Mouse (Mus musculus): ENCODE measurements at regions not wholly inside any gene's neighbourhood (a gene's known extent, or its start where the extent isn't known, plus 50 kb on each side); places are given as distances from the start of the nearest gene placed in this dataset.

DNA sequence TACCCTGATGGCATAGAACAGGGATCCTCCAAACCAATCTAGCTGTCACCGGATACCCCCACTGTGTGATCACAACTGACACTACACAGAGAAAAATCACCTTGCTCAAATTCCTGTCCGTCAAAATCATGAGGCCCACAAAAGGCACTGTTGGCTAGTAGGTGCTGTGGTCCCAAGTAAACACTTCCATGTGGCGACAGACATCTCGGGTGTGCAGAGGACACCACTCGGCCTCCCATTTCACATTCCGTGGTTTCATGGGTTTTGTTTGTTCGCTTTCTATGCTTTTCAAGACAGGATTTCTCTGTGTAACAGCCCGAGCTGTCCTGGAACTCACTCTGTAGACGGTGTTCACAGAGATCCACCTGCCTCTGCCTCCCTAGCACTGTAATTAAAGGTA is 162.2 kb downstream of the Tmx1 start:
- no peaks in the 10 kb centered on the region for H3K9me3 ChIP-seq (replicated peaks; ENCODE audit: control insufficient read depth, low read length)
- no peaks in the 10 kb centered on the region for H3K36me3 ChIP-seq (ENCODE audit: control insufficient read depth, insufficient read depth)
- H3K4me3 ChIP-seq (ENCODE audit: low read depth, low read length): no peak overlapping the region
- H3K4me1 ChIP-seq (ENCODE audit: control insufficient read depth, low read depth, low read length): no peaks in the 10 kb centered on the region
- no peaks in the 10 kb centered on the region for H3K27me3 ChIP-seq (ENCODE audit: control insufficient read depth, insufficient read depth, low read depth, low read length)
- ATAC-seq (ENCODE audit: low read depth): no peak
- no peak overlapping the region for H3K27ac ChIP-seq (ENCODE audit: low read length)
- WGBS (ENCODE audit: insufficient replicate concordance): 64% methylated on average over 9 of the region's 9 CpGs
- H3K4me2 ChIP-seq (ENCODE audit: low read depth, low read length): no peak overlapping the region
- H3K9ac ChIP-seq (ENCODE audit: low read depth, low read length): no peak overlapping the region

DNA sequence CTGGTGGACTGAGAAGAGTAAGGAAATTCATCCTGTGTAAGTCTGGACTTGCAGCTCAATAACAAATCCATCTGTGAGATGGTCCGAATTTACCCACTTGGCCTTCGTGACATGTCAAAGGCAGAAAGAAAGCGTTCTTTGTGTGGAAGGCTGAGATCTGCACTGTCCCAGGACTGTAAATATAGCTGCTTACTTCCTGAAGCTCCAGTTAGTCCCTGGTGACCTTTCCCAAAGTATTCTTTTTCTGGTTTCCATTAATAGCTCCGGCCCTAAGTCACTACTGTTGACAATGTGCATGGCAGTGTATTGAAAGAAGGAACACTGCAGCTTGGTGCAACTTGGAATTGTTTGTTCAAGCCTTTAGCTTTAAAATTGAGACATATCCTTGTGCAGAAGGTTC is 163.2 kb downstream of the Tmx1 start:
- no peaks in the 10 kb centered on the region for H3K9me3 ChIP-seq (replicated peaks; ENCODE audit: control insufficient read depth, low read length)
- WGBS (ENCODE audit: insufficient replicate concordance): 58% methylated on average over 4 of the region's 4 CpGs
- no peak overlapping the region for H3K9ac ChIP-seq (ENCODE audit: low read depth, low read length)
- ATAC-seq (ENCODE audit: low read depth): no peak
- no peak overlapping the region for H3K4me3 ChIP-seq (ENCODE audit: low read depth, low read length)
- H3K27ac ChIP-seq (ENCODE audit: low read length): no peak overlapping the region
- no peak overlapping the region for H3K4me2 ChIP-seq (ENCODE audit: low read depth, low read length)
- H3K36me3 ChIP-seq (ENCODE audit: control insufficient read depth, insufficient read depth): no peaks in the 10 kb centered on the region
- H3K27me3 ChIP-seq (ENCODE audit: control insufficient read depth, insufficient read depth, low read depth, low read length): no peaks in the 10 kb centered on the region
- H3K4me1 ChIP-seq (ENCODE audit: control insufficient read depth, low read depth, low read length): no peaks in the 10 kb centered on the region

DNA sequence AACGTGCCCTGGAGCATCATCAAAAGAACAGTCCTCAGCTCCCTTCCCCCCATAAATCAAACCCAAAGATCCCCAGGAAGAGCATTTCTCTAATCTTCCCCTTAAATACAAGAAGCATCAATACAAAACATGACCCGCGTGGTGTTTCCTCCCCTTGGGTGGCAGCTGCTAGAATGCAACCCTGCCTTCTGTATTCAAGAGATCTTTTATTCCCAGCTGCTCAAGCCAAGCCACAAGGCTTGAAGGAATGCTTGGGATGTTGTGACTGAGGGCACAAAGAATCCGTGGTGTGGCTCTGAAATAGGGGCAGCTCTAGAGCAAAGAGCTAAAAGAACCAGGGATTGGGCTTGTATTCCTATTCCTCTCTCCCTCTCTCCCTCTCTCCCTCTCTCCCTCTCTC is 163.6 kb downstream of the Tmx1 start:
- no peaks in the 10 kb centered on the region for H3K36me3 ChIP-seq (ENCODE audit: control insufficient read depth, insufficient read depth)
- 32% methylated on average over 4 of the region's 4 CpGs for WGBS (ENCODE audit: insufficient replicate concordance)
- H3K27ac ChIP-seq (ENCODE audit: low read length): no peak overlapping the region
- no peaks in the 10 kb centered on the region for H3K9me3 ChIP-seq (replicated peaks; ENCODE audit: control insufficient read depth, low read length)
- ATAC-seq (ENCODE audit: low read depth): no peak
- H3K4me3 ChIP-seq (ENCODE audit: low read depth, low read length): no peak overlapping the region
- no peaks in the 10 kb centered on the region for H3K27me3 ChIP-seq (ENCODE audit: control insufficient read depth, insufficient read depth, low read depth, low read length)
- H3K4me2 ChIP-seq (ENCODE audit: low read depth, low read length): no peak overlapping the region
- H3K4me1 ChIP-seq (ENCODE audit: control insufficient read depth, low read depth, low read length): no peaks in the 10 kb centered on the region
- no peak overlapping the region for H3K9ac ChIP-seq (ENCODE audit: low read depth, low read length)

DNA sequence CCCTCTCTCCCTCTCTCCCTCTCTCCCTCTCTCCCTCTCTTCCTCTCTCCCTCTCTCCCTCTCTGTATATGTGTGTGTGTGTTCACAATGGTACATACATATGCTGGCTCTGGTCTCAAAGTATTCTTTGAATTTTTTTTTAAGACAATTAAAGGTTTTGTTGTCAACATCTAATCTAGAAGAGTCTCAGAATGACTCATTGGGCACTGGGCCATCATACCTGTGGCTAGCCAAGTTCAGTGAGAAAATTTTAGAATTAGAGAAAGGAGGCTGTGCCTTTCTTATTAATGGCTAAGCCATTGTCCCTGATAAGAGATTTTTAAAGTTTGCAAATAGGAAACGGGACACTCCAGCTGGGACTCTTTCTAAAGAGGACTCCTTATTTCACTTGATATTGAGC is 164.1 kb downstream of the Tmx1 start:
- Histone ChIP-seq H3K27ac (ENCODE audit: low read length) (no peak overlapping the region), H3K9ac (ENCODE audit: low read depth, low read length) (no peak overlapping the region), H3K27me3 (ENCODE audit: control insufficient read depth, insufficient read depth, low read depth, low read length) (no peaks in the 10 kb centered on the region), H3K4me1 (ENCODE audit: control insufficient read depth, low read depth, low read length) (no peaks in the 10 kb centered on the region), H3K4me2 (ENCODE audit: low read depth, low read length) (no peak overlapping the region), H3K9me3 (replicated peaks; ENCODE audit: control insufficient read depth, low read length) (no peaks in the 10 kb centered on the region), H3K36me3 (ENCODE audit: control insufficient read depth, insufficient read depth) (no peaks in the 10 kb centered on the region), H3K4me3 (ENCODE audit: low read depth, low read length) (no peak overlapping the region)
- WGBS (ENCODE audit: insufficient replicate concordance): 44% methylated on average over 1 of the region's 1 CpGs
- no peak for ATAC-seq (ENCODE audit: low read depth)

DNA sequence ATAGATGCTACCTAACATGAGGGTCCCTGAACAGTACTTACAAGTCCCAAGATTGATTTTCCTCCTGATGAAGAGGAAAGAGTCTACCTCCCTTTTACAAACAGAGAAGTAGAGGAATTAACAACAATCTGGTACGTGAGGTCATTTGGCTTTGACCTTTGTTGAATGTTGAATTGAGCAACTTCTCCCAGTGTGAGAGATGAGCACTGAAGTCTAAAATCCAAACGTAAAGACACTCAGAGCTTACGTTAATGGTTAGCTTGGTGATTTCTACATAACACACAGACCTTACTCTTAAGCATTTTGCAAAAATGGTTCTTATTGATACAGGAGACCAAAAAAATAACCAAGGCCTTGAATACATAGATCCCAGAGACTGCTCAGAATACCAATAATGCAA is 165.1 kb downstream of the Tmx1 start:
- Histone ChIP-seq H3K4me2 (ENCODE audit: low read depth, low read length) (no peak overlapping the region), H3K27ac (ENCODE audit: low read length) (no peak overlapping the region), H3K4me3 (ENCODE audit: low read depth, low read length) (no peak overlapping the region), H3K36me3 (ENCODE audit: control insufficient read depth, insufficient read depth) (no peaks in the 10 kb centered on the region), H3K9ac (ENCODE audit: low read depth, low read length) (no peak overlapping the region), H3K27me3 (ENCODE audit: control insufficient read depth, insufficient read depth, low read depth, low read length) (no peaks in the 10 kb centered on the region), H3K9me3 (replicated peaks; ENCODE audit: control insufficient read depth, low read length) (no peaks in the 10 kb centered on the region), H3K4me1 (ENCODE audit: control insufficient read depth, low read depth, low read length) (no peaks in the 10 kb centered on the region)
- peak; percentile 68 for ATAC-seq (ENCODE audit: low read depth)
- 45% methylated on average over 3 of the region's 3 CpGs for WGBS (ENCODE audit: insufficient replicate concordance)

- H3K9me3 ChIP-seq (replicated peaks; ENCODE audit: control insufficient read depth, low read length): no peaks in the 10 kb centered on the region
- no peak for ATAC-seq (ENCODE audit: low read depth)
- no peak overlapping the region for H3K27ac ChIP-seq (ENCODE audit: low read length)
- no peak overlapping the region for H3K9ac ChIP-seq (ENCODE audit: low read depth, low read length)
- 77% methylated on average over 2 of the region's 2 CpGs for WGBS (ENCODE audit: insufficient replicate concordance)
- H3K27me3 ChIP-seq (ENCODE audit: control insufficient read depth, insufficient read depth, low read depth, low read length): no peaks in the 10 kb centered on the region
- no peak overlapping the region for H3K4me3 ChIP-seq (ENCODE audit: low read depth, low read length)
- no peaks in the 10 kb centered on the region for H3K36me3 ChIP-seq (ENCODE audit: control insufficient read depth, insufficient read depth)
- no peak overlapping the region for H3K4me2 ChIP-seq (ENCODE audit: low read depth, low read length)
- no peaks in the 10 kb centered on the region for H3K4me1 ChIP-seq (ENCODE audit: control insufficient read depth, low read depth, low read length)
Observed at GRCm38 (mm10) chr12:70619436-70619835, 166.5 kb downstream of the Tmx1 start.

GRCm38 (mm10) chr12:70622019-70622418 is 169.1 kb downstream of the Tmx1 start:
- Histone ChIP-seq H3K27me3 (ENCODE audit: control insufficient read depth, insufficient read depth, low read depth, low read length) (no peaks in the 10 kb centered on the region), H3K4me2 (ENCODE audit: low read depth, low read length) (no peak overlapping the region), H3K4me3 (ENCODE audit: low read depth, low read length) (no peak overlapping the region), H3K4me1 (ENCODE audit: control insufficient read depth, low read depth, low read length) (no peaks in the 10 kb centered on the region), H3K9ac (ENCODE audit: low read depth, low read length) (no peak overlapping the region), H3K9me3 (replicated peaks; ENCODE audit: control insufficient read depth, low read length) (no peaks in the 10 kb centered on the region), H3K36me3 (ENCODE audit: control insufficient read depth, insufficient read depth) (no peaks in the 10 kb centered on the region), H3K27ac (ENCODE audit: low read length) (no peak overlapping the region)
- ATAC-seq (ENCODE audit: low read depth): no peak
- 67% methylated on average over 4 of the region's 4 CpGs for WGBS (ENCODE audit: insufficient replicate concordance)

DNA sequence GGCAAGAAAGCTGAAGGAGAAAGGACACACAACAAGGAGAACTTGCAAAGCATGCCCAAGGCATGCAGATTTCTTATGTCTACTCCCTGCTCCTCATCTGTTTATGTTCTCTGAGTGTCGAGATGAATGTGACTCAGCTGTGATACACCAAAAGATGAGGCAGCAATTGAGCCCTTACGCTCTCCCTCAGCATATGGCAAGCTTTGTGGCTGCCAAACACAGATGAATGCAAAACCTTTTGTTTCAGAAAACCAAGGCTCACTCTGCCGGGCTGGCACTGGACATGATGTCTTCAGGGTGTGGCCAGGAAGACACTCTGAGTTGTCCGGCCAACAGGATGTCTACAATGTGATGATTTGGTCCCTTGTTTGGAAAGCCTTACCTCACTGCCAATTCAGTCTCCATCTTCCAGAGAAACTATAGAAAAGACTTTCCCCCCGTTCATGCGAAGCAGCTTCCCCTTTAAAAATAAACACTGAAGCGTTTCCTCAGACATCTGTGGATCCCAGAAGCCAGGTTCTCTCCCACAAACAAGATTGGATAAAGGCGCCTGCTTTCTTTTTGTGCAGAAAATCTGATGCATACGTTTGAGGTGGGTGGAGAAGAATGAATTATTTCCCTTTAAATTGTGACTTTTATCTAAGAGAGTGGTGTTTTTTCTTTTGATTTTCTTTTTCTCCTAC is 171.5 kb downstream of the Tmx1 start:
- Histone ChIP-seq H3K36me3 (ENCODE audit: control insufficient read depth, insufficient read depth) (no peaks in the 10 kb centered on the region), H3K9ac (ENCODE audit: low read depth, low read length) (no peak overlapping the region), H3K9me3 (replicated peaks; ENCODE audit: control insufficient read depth, low read length) (no peaks in the 10 kb centered on the region), H3K27me3 (ENCODE audit: control insufficient read depth, insufficient read depth, low read depth, low read length) (no peaks in the 10 kb centered on the region), H3K4me1 (ENCODE audit: control insufficient read depth, low read depth, low read length) (no peaks in the 10 kb centered on the region), H3K27ac (ENCODE audit: low read length) (no peak overlapping the region), H3K4me3 (ENCODE audit: low read depth, low read length) (no peak overlapping the region), H3K4me2 (ENCODE audit: low read depth, low read length) (no peak overlapping the region)
- no peak for ATAC-seq (ENCODE audit: low read depth)
- 40% methylated on average over 9 of the region's 9 CpGs for WGBS (ENCODE audit: insufficient replicate concordance)

DNA sequence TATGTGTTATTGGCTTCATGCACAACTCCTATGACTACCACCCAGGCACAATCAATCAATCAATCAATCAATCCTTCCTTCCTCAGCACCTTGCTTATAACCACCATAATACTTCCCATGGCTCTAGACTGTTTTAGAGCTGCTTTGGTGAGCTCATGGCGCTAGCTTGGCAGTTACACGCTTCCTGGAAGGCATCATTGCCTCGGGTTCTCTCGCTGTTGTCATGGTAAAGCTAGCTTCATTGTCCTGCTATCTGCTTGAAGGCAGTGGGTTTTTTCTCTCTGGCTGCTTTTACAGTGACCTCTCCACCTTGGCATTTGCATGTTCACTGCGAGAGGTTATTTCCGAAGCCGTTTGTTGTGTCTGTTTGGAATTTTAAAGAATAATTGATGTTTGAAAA is 174.7 kb downstream of the Tmx1 start:
- no peak for ATAC-seq (ENCODE audit: low read depth)
- Histone ChIP-seq H3K27me3 (ENCODE audit: control insufficient read depth, insufficient read depth, low read depth, low read length) (no peaks in the 10 kb centered on the region), H3K9me3 (replicated peaks; ENCODE audit: control insufficient read depth, low read length) (no peaks in the 10 kb centered on the region), H3K9ac (ENCODE audit: low read depth, low read length) (no peak overlapping the region), H3K36me3 (ENCODE audit: control insufficient read depth, insufficient read depth) (no peaks in the 10 kb centered on the region), H3K4me1 (ENCODE audit: control insufficient read depth, low read depth, low read length) (no peaks in the 10 kb centered on the region), H3K27ac (ENCODE audit: low read length) (no peak overlapping the region), H3K4me3 (ENCODE audit: low read depth, low read length) (no peak overlapping the region), H3K4me2 (ENCODE audit: low read depth, low read length) (no peak overlapping the region)
- 61% methylated on average over 7 of the region's 7 CpGs for WGBS (ENCODE audit: insufficient replicate concordance)

Data from liver, embryonic 16.5 days (tissue).